Mouse (Mus musculus): ENCODE data around the gene Plod3.

DNA sequence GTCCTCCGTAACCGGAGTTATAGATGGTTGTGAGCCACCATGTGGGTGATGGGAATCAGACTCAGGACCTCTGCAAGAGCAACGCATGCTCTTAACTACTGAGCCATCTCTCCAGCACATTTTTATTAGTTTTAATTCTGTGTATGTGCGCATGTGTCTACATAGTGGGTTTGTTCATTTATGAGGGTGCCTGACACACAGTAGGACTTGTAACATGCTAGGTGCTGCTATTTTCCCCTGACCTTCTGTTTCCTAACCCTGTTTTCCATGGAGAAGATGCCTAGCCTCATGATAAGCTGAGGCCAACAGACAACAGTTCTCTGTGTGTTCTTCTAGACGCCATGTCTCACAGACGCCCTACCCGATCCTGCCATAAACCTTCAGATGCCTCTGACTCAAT is 57.2 kb downstream of the Plod3 start:
- TF ChIP-seq POLR2A (IDR thresholded peaks at IDR 0.05; ENCODE audit: extremely low read depth, insufficient read depth, low read length) (no peak), CTCF (IDR thresholded peaks at IDR 0.05; ENCODE audit: low read depth, low read length) (no peak)

All from liver, adult 2 months (tissue).